Mouse (Mus musculus): Measurements from ENCODE around the gene Cyp26a1. TPM values are rescaled to one million over a fixed set of nuclear protein-coding genes. Genes with fewer than 3 reads are reported as not detected.

The Cyp26a1 gene
- total and polyA plus RNA-seq, 3 experiments: 0.27 to 0.33 TPM; not detected in 1

GRCm38 (mm10) chr19:37695762-37696602, 1.6 kb upstream of the Cyp26a1 start:
- TF ChIP-seq CTCF (IDR thresholded peaks at IDR 0.05) (no peak), EP300 (IDR thresholded peaks at IDR 0.05; ENCODE audit: insufficient read depth, low read depth, low read length) (no peak), POLR2A (IDR thresholded peaks at IDR 0.05; ENCODE audit: insufficient read depth, low read depth, low read length) (no peak)
- H3K9ac ChIP-seq (ENCODE audit: low read depth, low read length): no peak overlapping the region

GRCm38 (mm10) chr19:37696603-37697334, 829 bp upstream of the Cyp26a1 start:
- Histone ChIP-seq H3K27ac (no peak overlapping the region), H3K36me3 (ENCODE audit: control insufficient read depth, insufficient read depth, low read length) (no peaks in the 10 kb centered on the region), H3K4me3 (no peak overlapping the region), H3K4me1 (ENCODE audit: control insufficient read depth, insufficient read depth, low read length) (peaks cover 2% of the 10 kb centered on the region), H3K27me3 (ENCODE audit: control insufficient read depth, insufficient read depth, low read length) (peaks cover 26% of the 10 kb centered on the region), H3K79me2 (replicated peaks; ENCODE audit: control insufficient read depth, insufficient read depth, low read length) (no peaks in the 10 kb centered on the region), H3K9ac (ENCODE audit: low read depth, low read length) (no peak overlapping the region)
- intact Hi-C loops (cut with DNase I): no loop called here
- TF ChIP-seq EP300 (IDR thresholded peaks at IDR 0.05; ENCODE audit: insufficient read depth, low read depth, low read length): no peak
- TF ChIP-seq POLR2A (IDR thresholded peaks at IDR 0.05; ENCODE audit: insufficient read depth, low read depth, low read length): no peak
- TF ChIP-seq CTCF (IDR thresholded peaks at IDR 0.05): no peak
- WGBS: 4% methylated on average over 22 of the region's 22 CpGs
- no peak for DNase-seq

More at GRCm38 (mm10) chr19:37695762-37696602, 1.6 kb upstream of the Cyp26a1 start:
- no peaks in the 10 kb centered on the region for H3K79me2 ChIP-seq (replicated peaks; ENCODE audit: control insufficient read depth, insufficient read depth, low read length)
- H3K27ac ChIP-seq: no peak overlapping the region
- intact Hi-C loops (cut with DNase I): no loop called here
- H3K4me3 ChIP-seq: no peak overlapping the region
- no peak for DNase-seq
- no peaks in the 10 kb centered on the region for H3K36me3 ChIP-seq (ENCODE audit: control insufficient read depth, insufficient read depth, low read length)
- peaks cover 26% of the 10 kb centered on the region for H3K27me3 ChIP-seq (ENCODE audit: control insufficient read depth, insufficient read depth, low read length)
- 16% methylated on average over 42 of the region's 42 CpGs for WGBS
- peaks cover 2% of the 10 kb centered on the region for H3K4me1 ChIP-seq (ENCODE audit: control insufficient read depth, insufficient read depth, low read length)

- H3K4me1 ChIP-seq (ENCODE audit: control insufficient read depth, insufficient read depth, low read length): peaks cover 2% of the 10 kb centered on the region
- TF ChIP-seq POLR2A (IDR thresholded peaks at IDR 0.05; ENCODE audit: insufficient read depth, low read depth, low read length): no peak
- TF ChIP-seq EP300 (IDR thresholded peaks at IDR 0.05; ENCODE audit: insufficient read depth, low read depth, low read length): no peak
- no peak for TF ChIP-seq CTCF (IDR thresholded peaks at IDR 0.05)
- H3K27me3 ChIP-seq (ENCODE audit: control insufficient read depth, insufficient read depth, low read length): peaks cover 26% of the 10 kb centered on the region
- DNase-seq: no peak
- H3K9ac ChIP-seq (ENCODE audit: low read depth, low read length): no peak overlapping the region
- H3K4me3 ChIP-seq: no peak overlapping the region; the same call in 1 of the 2 replicates
- no peaks in the 10 kb centered on the region for H3K36me3 ChIP-seq (ENCODE audit: control insufficient read depth, insufficient read depth, low read length)
- under 1% methylated on average over 18 of the region's 18 CpGs for WGBS
- no peak overlapping the region for H3K27ac ChIP-seq
- intact Hi-C loops (cut with DNase I): no loop called here
- H3K79me2 ChIP-seq (replicated peaks; ENCODE audit: control insufficient read depth, insufficient read depth, low read length): no peaks in the 10 kb centered on the region
These were observed 312 bp upstream of the Cyp26a1 start for GRCm38 (mm10) chr19:37697335-37697636.

- TF ChIP-seq POLR2A (IDR thresholded peaks at IDR 0.05; ENCODE audit: insufficient read depth, low read depth, low read length) (no peak), EP300 (IDR thresholded peaks at IDR 0.05; ENCODE audit: insufficient read depth, low read depth, low read length) (no peak), CTCF (IDR thresholded peaks at IDR 0.05) (no peak)
- intact Hi-C loops (cut with DNase I): no loop called here
- WGBS: 5% methylated on average over 63 of the region's 63 CpGs
- no peak for DNase-seq
- Histone ChIP-seq H3K4me1 (ENCODE audit: control insufficient read depth, insufficient read depth, low read length) (peaks cover 2% of the 10 kb centered on the region), H3K36me3 (ENCODE audit: control insufficient read depth, insufficient read depth, low read length) (no peaks in the 10 kb centered on the region), H3K4me3 (no peak overlapping the region), H3K27ac (no peak overlapping the region), H3K27me3 (ENCODE audit: control insufficient read depth, insufficient read depth, low read length) (peaks cover 24% of the 10 kb centered on the region), H3K9ac (ENCODE audit: low read depth, low read length) (no peak overlapping the region), H3K79me2 (replicated peaks; ENCODE audit: control insufficient read depth, insufficient read depth, low read length) (no peaks in the 10 kb centered on the region)
These were observed 919 bp downstream of the Cyp26a1 start for GRCm38 (mm10) chr19:37698273-37699160.

- no peak overlapping the region for H3K4me3 ChIP-seq
- H3K79me2 ChIP-seq (replicated peaks; ENCODE audit: control insufficient read depth, insufficient read depth, low read length): no peaks in the 10 kb centered on the region
- no peak for DNase-seq
- no peak overlapping the region for H3K9ac ChIP-seq (ENCODE audit: low read depth, low read length)
- 36% methylated on average over 9 of the region's 9 CpGs for WGBS
- intact Hi-C loops (cut with DNase I): no loop called here
- H3K27me3 ChIP-seq (ENCODE audit: control insufficient read depth, insufficient read depth, low read length): peaks cover 25% of the 10 kb centered on the region
- H3K36me3 ChIP-seq (ENCODE audit: control insufficient read depth, insufficient read depth, low read length): no peaks in the 10 kb centered on the region
- TF ChIP-seq POLR2A (IDR thresholded peaks at IDR 0.05; ENCODE audit: insufficient read depth, low read depth, low read length) (no peak), CTCF (IDR thresholded peaks at IDR 0.05) (no peak), EP300 (IDR thresholded peaks at IDR 0.05; ENCODE audit: insufficient read depth, low read depth, low read length) (no peak)
- no peak overlapping the region for H3K27ac ChIP-seq
- H3K4me1 ChIP-seq (ENCODE audit: control insufficient read depth, insufficient read depth, low read length): peaks cover 2% of the 10 kb centered on the region
These were observed 2.1 kb downstream of the Cyp26a1 start for GRCm38 (mm10) chr19:37699711-37700110.

Data from heart, adult 2 months (tissue).